Mouse (Mus musculus): ENCODE data around the gene 9630041A04Rik.

DNA sequence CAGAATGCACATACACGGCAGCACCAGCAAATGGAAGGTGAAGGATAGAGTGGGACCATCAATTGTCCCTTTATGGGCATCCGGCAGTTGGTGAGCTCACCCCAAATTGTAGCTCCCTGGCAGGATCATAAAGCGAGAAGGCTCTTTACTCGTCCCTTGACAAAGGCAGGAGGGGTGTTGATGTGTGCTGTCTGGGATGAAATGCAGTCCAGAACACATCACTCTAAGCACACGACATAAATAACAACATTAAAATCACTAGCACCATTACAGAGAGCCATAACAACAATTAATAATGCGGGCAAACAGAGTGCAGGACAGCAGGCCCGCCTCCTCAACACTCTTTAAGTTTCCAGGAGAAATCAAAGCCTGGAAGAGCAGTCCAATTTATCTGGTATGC lies 120.7 kb downstream of the 9630041A04Rik start:
- TF ChIP-seq CTCF (IDR thresholded peaks at IDR 0.05; ENCODE audit: low read depth) (no peak), EP300 (optimal IDR thresholded peaks at IDR 0.05) (no peak)
